Mouse (Mus musculus): ENCODE data around the gene Brsk1.

Gene Brsk1

DNA sequence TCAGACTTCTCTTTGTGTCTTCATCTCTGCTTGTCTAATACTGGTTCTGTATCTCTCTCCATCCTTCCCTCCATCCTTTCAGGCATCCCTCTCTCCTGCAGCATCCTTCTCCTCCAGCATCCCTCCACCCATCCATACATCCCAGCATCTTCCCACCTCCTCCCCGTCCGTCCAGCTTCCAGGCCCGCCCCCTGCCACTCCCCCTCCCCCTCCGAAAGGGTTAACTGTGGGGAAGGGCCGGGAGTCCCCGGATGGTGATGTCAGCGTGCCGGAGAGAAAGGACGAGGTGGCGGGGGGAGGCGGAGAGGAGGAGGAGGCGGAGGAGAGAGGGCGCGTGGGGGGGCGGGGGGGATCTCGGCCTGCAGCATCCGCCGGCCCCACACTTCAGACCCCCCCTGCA is at the start of gene Brsk1:
Brsk1 (plus strand) TSS at position 218 of the 400 bp plus-strand sequence.
- H3K36me3 ChIP-seq (ENCODE audit: insufficient read depth, low read length) = peaks cover 27% of the 10 kb centered on the region
- no peak for TF ChIP-seq NANOG (IDR thresholded peaks at IDR 0.05; ENCODE audit: borderline replicate concordance, low read length)
- TF ChIP-seq CTCF (conservative IDR thresholded peaks at IDR 0.05; ENCODE audit: low read length) = no peak
- no peak for TF ChIP-seq POU5F1 (IDR thresholded peaks at IDR 0.05; ENCODE audit: borderline replicate concordance, low read length)
- peak within 1 kb of the TSS; percentile 86 for H3K4me3 ChIP-seq (replicated peaks; ENCODE audit: low read length)
- H3K4me1 ChIP-seq (replicated peaks; ENCODE audit: low read depth, low read length) = peaks cover 55% of the 10 kb centered on the region
- H3K9me3 ChIP-seq (ENCODE audit: low read length) = no peaks in the 10 kb centered on the region
- H3K27me3 ChIP-seq (ENCODE audit: insufficient read depth, low read length) = no peaks in the 10 kb centered on the region

DNA sequence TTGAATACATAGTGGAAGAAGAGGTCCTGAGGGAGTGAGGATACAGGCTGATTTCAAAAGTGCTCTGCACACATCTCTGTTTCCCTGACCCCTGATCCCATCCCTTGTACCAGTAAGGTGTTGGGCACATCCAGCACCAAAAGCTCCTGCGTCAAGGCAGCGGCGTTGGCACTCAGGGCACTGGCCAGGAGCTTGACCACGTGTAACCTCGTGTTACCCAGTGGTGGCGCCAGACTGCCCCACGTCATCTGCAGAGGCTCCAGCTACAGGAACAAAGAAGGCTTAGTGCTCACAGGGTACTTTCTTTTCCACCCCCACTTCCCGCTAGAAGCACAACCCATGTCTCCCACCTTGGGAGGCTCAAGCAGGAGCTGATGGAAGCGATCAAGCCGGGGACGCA is 49.2 kb upstream of the Brsk1 start:
- H3K27me3 ChIP-seq (ENCODE audit: insufficient read depth, low read length) = no peaks in the 10 kb centered on the region
- H3K9me3 ChIP-seq (ENCODE audit: low read length) = no peaks in the 10 kb centered on the region
- no peak overlapping the region for H3K4me3 ChIP-seq (replicated peaks; ENCODE audit: low read length)
- H3K4me1 ChIP-seq (replicated peaks; ENCODE audit: low read depth, low read length) = 0 out of 2 replicates have a peak, but pooled peaks cover 2% of the 10 kb centered on the region
- peaks cover 98% of the 10 kb centered on the region for H3K36me3 ChIP-seq (ENCODE audit: insufficient read depth, low read length)
- TF ChIP-seq CTCF (conservative IDR thresholded peaks at IDR 0.05; ENCODE audit: low read length) (no peak), POU5F1 (IDR thresholded peaks at IDR 0.05; ENCODE audit: borderline replicate concordance, low read length) (no peak), NANOG (IDR thresholded peaks at IDR 0.05; ENCODE audit: borderline replicate concordance, low read length) (no peak)

DNA sequence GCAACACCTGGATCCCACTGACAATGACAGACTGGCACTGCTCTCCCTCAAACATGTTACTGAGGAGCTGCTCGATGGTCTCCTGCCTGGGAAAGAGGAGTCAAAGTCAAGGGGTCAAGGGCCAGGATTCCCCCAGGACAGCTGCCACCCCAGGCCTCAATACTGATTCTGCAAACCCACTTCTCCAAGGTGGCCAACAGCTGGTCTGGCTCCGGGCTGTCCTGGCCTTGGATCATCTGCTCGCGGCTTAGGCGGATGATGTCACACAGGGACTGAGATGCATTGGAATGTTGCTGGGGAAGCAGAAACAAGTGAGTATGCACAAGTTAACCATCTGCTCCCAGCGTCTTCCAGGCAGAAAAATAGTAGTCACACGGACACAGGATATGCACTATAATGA is 48.4 kb upstream of the Brsk1 start:
- TF ChIP-seq POU5F1 (IDR thresholded peaks at IDR 0.05; ENCODE audit: borderline replicate concordance, low read length) = no peak
- TF ChIP-seq CTCF (conservative IDR thresholded peaks at IDR 0.05; ENCODE audit: low read length) = no peak
- TF ChIP-seq NANOG (IDR thresholded peaks at IDR 0.05; ENCODE audit: borderline replicate concordance, low read length) = no peak
- peaks cover 98% of the 10 kb centered on the region for H3K36me3 ChIP-seq (ENCODE audit: insufficient read depth, low read length)
- no peaks in the 10 kb centered on the region for H3K9me3 ChIP-seq (ENCODE audit: low read length)

DNA sequence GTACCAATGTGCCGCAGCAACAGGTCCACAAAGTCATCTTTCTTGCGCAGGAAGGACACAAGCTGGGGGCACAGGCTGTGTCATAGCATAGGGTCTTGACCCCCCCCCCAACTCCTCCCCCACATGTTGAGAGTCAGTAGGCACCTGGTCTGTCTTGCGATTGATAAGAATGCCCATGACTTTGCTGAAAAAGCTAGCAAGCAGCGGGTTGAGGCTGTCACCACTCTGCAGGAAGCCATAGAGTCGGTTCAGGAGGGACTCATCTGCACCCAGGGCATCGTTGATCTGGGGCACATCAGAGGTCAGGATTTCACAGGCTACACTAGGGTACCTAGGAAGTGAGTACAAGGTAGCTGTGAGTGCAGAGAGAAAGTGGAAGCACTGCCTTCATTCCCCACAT is 47.2 kb upstream of the Brsk1 start:
- H3K27me3 ChIP-seq (ENCODE audit: insufficient read depth, low read length) = no peaks in the 10 kb centered on the region
- TF ChIP-seq CTCF (conservative IDR thresholded peaks at IDR 0.05; ENCODE audit: low read length) (no peak), POU5F1 (IDR thresholded peaks at IDR 0.05; ENCODE audit: borderline replicate concordance, low read length) (no peak), NANOG (IDR thresholded peaks at IDR 0.05; ENCODE audit: borderline replicate concordance, low read length) (no peak)
- H3K9me3 ChIP-seq (ENCODE audit: low read length) = no peaks in the 10 kb centered on the region
- no peak overlapping the region for H3K4me3 ChIP-seq (replicated peaks; ENCODE audit: low read length)
- H3K36me3 ChIP-seq (ENCODE audit: insufficient read depth, low read length) = peaks cover 97% of the 10 kb centered on the region
- H3K4me1 ChIP-seq (replicated peaks; ENCODE audit: low read depth, low read length) = peaks cover 9% of the 10 kb centered on the region; the same call in 1 of the 2 replicates

More for the DNA sequence above, 48.4 kb upstream of the Brsk1 start:
- H3K4me1 ChIP-seq (replicated peaks; ENCODE audit: low read depth, low read length) = peaks cover 5% of the 10 kb centered on the region; the same call in 1 of the 2 replicates
- H3K4me3 ChIP-seq (replicated peaks; ENCODE audit: low read length) = no peak overlapping the region
- no peaks in the 10 kb centered on the region for H3K27me3 ChIP-seq (ENCODE audit: insufficient read depth, low read length)

DNA sequence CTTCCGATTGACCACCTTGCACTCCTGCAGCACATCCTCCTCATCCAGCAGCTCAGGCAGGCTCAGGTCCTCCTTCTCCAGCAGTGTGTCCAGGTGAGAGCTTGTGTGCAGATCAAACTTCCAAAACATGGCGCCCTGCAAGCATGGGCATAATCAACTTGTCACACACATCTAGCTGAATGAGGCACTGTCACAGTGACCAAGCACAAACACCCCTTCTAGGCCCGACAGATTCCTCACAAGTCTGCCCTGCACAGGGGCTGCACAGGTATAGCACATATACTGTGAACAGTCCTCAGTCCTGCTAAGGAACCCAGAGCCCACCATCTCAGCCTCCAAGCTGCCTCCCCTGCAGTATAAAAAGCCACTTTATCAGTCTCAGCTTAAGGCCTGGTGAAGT is 43.6 kb upstream of the Brsk1 start:
- TF ChIP-seq CTCF (conservative IDR thresholded peaks at IDR 0.05; ENCODE audit: low read length) (no peak), POU5F1 (IDR thresholded peaks at IDR 0.05; ENCODE audit: borderline replicate concordance, low read length) (no peak), NANOG (IDR thresholded peaks at IDR 0.05; ENCODE audit: borderline replicate concordance, low read length) (no peak)
- H3K36me3 ChIP-seq (ENCODE audit: insufficient read depth, low read length) = peaks cover 69% of the 10 kb centered on the region
- H3K27me3 ChIP-seq (ENCODE audit: insufficient read depth, low read length) = no peaks in the 10 kb centered on the region
- H3K9me3 ChIP-seq (ENCODE audit: low read length) = no peaks in the 10 kb centered on the region
- no peak overlapping the region for H3K4me3 ChIP-seq (replicated peaks; ENCODE audit: low read length)
- H3K4me1 ChIP-seq (replicated peaks; ENCODE audit: low read depth, low read length) = peaks cover 17% of the 10 kb centered on the region

DNA sequence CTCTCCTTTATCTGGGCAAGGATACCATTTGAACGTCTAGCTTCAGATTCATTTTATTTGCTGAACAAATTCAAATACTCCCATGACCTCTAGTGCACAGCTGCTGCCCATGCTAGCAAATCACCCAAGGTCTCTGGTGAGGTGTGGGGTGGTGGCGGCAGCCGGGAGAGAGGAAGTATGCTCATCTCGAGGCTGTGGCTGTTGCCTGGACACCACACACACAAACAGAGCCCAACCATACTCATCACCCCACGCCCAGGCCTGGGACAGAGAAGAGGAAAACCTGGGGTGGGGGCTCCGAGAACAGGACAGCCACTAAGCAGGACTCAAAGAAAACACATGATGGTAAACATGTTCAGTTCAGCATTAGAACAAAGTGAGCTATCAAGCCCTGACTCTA is 43.1 kb upstream of the Brsk1 start:
- Histone ChIP-seq H3K36me3 (ENCODE audit: insufficient read depth, low read length) (peaks cover 65% of the 10 kb centered on the region), H3K4me1 (replicated peaks; ENCODE audit: low read depth, low read length) (peaks cover 21% of the 10 kb centered on the region), H3K4me3 (replicated peaks; ENCODE audit: low read length) (no peak overlapping the region), H3K27me3 (ENCODE audit: insufficient read depth, low read length) (no peaks in the 10 kb centered on the region), H3K9me3 (ENCODE audit: low read length) (no peaks in the 10 kb centered on the region)
- no peak for TF ChIP-seq NANOG (IDR thresholded peaks at IDR 0.05; ENCODE audit: borderline replicate concordance, low read length)
- no peak for TF ChIP-seq POU5F1 (IDR thresholded peaks at IDR 0.05; ENCODE audit: borderline replicate concordance, low read length)
- no peak for TF ChIP-seq CTCF (conservative IDR thresholded peaks at IDR 0.05; ENCODE audit: low read length)

DNA sequence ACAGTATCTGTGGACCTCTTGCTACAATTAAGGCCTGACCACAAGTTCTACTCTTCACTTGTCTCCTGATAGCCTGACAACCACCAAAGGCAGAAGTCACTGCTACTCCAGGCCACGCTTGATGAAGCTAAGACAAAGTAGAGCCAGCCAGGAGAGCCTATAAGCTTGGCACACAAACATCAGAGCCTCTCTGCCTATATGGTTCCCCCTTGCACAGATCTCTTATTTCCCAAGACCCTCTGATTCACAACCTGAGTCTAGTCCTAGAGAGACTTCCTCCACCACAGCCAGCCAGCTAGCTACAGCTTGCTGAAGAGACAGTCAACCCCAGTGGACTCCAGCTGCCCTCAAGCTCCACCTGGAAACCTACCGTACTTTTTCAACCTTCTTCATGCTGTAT is 42.4 kb upstream of the Brsk1 start:
- Histone ChIP-seq H3K36me3 (ENCODE audit: insufficient read depth, low read length) (peaks cover 65% of the 10 kb centered on the region), H3K9me3 (ENCODE audit: low read length) (no peaks in the 10 kb centered on the region), H3K27me3 (ENCODE audit: insufficient read depth, low read length) (no peaks in the 10 kb centered on the region), H3K4me3 (replicated peaks; ENCODE audit: low read length) (no peak overlapping the region), H3K4me1 (replicated peaks; ENCODE audit: low read depth, low read length) (peaks cover 28% of the 10 kb centered on the region)
- TF ChIP-seq NANOG (IDR thresholded peaks at IDR 0.05; ENCODE audit: borderline replicate concordance, low read length) (no peak), CTCF (conservative IDR thresholded peaks at IDR 0.05; ENCODE audit: low read length) (no peak), POU5F1 (IDR thresholded peaks at IDR 0.05; ENCODE audit: borderline replicate concordance, low read length) (no peak)

DNA sequence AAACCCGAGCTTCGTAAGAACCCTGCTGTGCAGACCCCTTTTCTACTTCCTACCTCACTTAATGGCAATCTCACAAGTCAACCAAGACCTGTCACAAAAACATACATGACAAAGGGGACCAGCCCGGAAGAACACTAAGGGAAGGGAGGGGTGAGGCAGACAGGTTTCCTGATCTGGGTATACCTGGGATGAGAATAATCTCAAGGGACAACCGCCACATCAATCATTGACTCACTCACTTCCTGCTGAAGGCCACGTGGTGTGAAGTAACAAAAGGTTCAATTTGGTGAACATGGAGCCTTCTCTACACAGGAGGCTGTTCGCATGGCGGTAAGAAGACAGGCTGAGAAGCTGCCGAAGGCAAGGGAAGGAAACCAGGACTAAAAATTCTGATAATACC is 38.8 kb upstream of the Brsk1 start:
- Histone ChIP-seq H3K27me3 (ENCODE audit: insufficient read depth, low read length) (no peaks in the 10 kb centered on the region), H3K9me3 (ENCODE audit: low read length) (no peaks in the 10 kb centered on the region), H3K4me1 (replicated peaks; ENCODE audit: low read depth, low read length) (peaks cover 59% of the 10 kb centered on the region), H3K36me3 (ENCODE audit: insufficient read depth, low read length) (peaks cover 61% of the 10 kb centered on the region), H3K4me3 (replicated peaks; ENCODE audit: low read length) (no peak overlapping the region)
- TF ChIP-seq POU5F1 (IDR thresholded peaks at IDR 0.05; ENCODE audit: borderline replicate concordance, low read length) = no peak
- no peak for TF ChIP-seq NANOG (IDR thresholded peaks at IDR 0.05; ENCODE audit: borderline replicate concordance, low read length)
- TF ChIP-seq CTCF (conservative IDR thresholded peaks at IDR 0.05; ENCODE audit: low read length) = no peak

DNA sequence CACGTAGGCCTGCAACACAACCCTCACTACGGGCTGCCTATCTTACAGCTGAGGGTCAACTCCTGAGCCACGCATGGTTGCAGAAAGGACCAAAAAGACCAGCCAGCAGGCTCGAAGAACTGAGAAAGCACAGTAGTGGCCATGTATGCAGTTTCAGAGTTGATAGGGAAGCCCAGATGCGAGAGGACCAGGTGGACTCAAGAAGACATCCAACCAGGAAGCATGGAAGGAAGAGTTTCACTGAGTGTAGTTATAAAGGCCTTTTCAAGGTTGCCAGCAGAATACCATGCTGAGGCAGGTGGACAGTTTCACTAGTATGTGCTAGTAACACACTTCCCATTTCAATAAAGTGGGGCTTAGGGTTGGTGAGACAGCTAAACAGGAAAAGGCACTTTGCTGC is 37.7 kb upstream of the Brsk1 start:
- peaks cover 51% of the 10 kb centered on the region for H3K36me3 ChIP-seq (ENCODE audit: insufficient read depth, low read length)
- H3K27me3 ChIP-seq (ENCODE audit: insufficient read depth, low read length) = no peaks in the 10 kb centered on the region
- H3K9me3 ChIP-seq (ENCODE audit: low read length) = no peaks in the 10 kb centered on the region
- no peak for TF ChIP-seq POU5F1 (IDR thresholded peaks at IDR 0.05; ENCODE audit: borderline replicate concordance, low read length)
- TF ChIP-seq CTCF (conservative IDR thresholded peaks at IDR 0.05; ENCODE audit: low read length) = no peak
- no peak for TF ChIP-seq NANOG (IDR thresholded peaks at IDR 0.05; ENCODE audit: borderline replicate concordance, low read length)
- H3K4me1 ChIP-seq (replicated peaks; ENCODE audit: low read depth, low read length) = peaks cover 63% of the 10 kb centered on the region
- H3K4me3 ChIP-seq (replicated peaks; ENCODE audit: low read length) = no peak overlapping the region
